Mouse (Mus musculus): Measurements from ENCODE around the gene Itpr1.

Gene Itpr1

GRCm38 (mm10) chr6:108592636-108593035 is 379.7 kb downstream of the Itpr1 start:
- no peak for DNase-seq (ENCODE audit: low read depth, low spot score)

GRCm38 (mm10) chr6:108594171-108594841 is 381.4 kb downstream of the Itpr1 start:
- no peak for DNase-seq (ENCODE audit: low read depth, low spot score)

GRCm38 (mm10) chr6:108598691-108599090 is 385.8 kb downstream of the Itpr1 start:
- no peak for DNase-seq (ENCODE audit: low read depth, low spot score)

DNA sequence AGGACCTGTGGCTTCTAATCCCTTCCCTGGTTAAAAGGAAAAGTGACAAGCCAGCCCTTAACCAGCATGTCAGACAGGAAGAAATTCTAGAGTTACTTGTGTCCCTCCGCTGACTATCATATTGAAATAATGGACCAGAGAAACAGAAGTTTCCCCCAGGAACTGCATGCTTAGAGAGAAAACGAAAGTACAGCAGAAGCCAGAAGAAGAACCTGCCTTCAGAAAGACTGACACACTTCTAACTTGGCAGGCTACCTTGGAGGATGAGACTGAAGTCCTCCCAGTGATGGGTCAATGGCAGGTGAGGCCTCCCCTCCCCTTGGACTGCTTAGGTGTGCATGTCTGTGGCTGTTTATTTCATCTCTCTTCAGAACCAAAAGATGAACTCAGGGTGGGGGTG is 386.4 kb downstream of the Itpr1 start:
- DNase-seq (ENCODE audit: low read depth, low spot score), result no peak
